ENCODE assay signal across 23 mouse cellular contexts in the genomic region with DNA sequence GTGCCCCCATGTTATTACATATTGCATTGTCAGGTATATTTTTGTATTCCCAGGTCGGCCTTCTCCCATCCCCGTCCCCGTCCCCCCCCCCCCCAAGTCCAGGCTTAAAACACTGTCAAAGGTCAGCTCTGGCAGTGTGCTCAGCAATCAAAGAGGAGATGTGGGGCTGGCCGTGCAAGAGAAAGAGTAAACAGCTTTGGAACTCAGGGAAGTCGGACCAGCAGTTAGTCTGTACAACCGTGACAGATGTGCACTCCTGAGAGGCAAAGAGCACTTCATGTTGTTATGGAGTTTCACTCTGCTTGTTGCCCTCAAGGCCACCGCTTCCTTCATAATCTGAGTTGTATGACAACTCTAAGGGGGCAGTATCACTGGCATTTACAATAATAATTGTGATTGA. TPM values are rescaled to one million over a fixed set of nuclear protein-coding genes. Genes with fewer than 3 reads are reported as not detected.
DNase-seq lines count a peak whose midpoint lies in the region; ATAC-seq and TF ChIP-seq lines count a peak whose summit lies in the region.
"Had no signal": no experiment of that assay in that cellular context is flagged by ENCODE, and none has a peak within 500 bp of the region (broad histone marks: within the 10 kb centered on the region; RNA-seq: fewer than 3 reads in every experiment).

No protein-coding gene starts in this region.

- H3K4me3 ChIP-seq in lung, postnatal 0 days (ENCODE audit: low read depth, low read length) = no peak overlapping the region
- H3K4me3 ChIP-seq in liver, embryonic 11.5 days (ENCODE audit: low read depth, low read length) = no peak overlapping the region
- no peak overlapping the region for H3K4me3 ChIP-seq in liver, embryonic 16.5 days (ENCODE audit: low read depth, low read length)
- no peak overlapping the region for H3K4me3 ChIP-seq in cerebellum, adult 2 months (replicated peaks; ENCODE audit: insufficient read depth, low read depth, low read length)
- H3K4me3 ChIP-seq: forebrain, embryonic 15.5 days; hindbrain, embryonic 10.5 days; hindbrain, embryonic 15.5 days had no signal

- H3K27ac ChIP-seq in lung, postnatal 0 days (ENCODE audit: low read length) = peak overlapping the region; percentile 16; the same call in 1 of the 2 replicates
- H3K27ac ChIP-seq in liver, embryonic 11.5 days (ENCODE audit: low read depth, low read length) = no peak overlapping the region
- peak overlapping the region; percentile 61 for H3K27ac ChIP-seq in liver, embryonic 16.5 days (ENCODE audit: low read length)
- H3K27ac ChIP-seq in cerebellum, adult 2 months (ENCODE audit: insufficient read depth, low read length) = no peak overlapping the region
- H3K27ac ChIP-seq: forebrain, embryonic 15.5 days; hindbrain, embryonic 10.5 days; hindbrain, embryonic 15.5 days; kidney, postnatal 0 days had no signal

- no peak overlapping the region for H3K4me2 ChIP-seq in lung, postnatal 0 days (replicated peaks; ENCODE audit: low read depth, low read length)
- no peak overlapping the region for H3K4me2 ChIP-seq in liver, embryonic 11.5 days
- no peak overlapping the region for H3K4me2 ChIP-seq in liver, embryonic 16.5 days (ENCODE audit: low read depth, low read length)
- H3K4me2 ChIP-seq: forebrain, embryonic 15.5 days; hindbrain, embryonic 15.5 days had no signal

- no peak for DNase-seq in lung, postnatal 0 days (ENCODE audit: low spot score)
- no peak for DNase-seq in lung, postnatal 36 days
- no peak for DNase-seq in liver, embryonic 11.5 days (ENCODE audit: low spot score)
- no peak for DNase-seq in frontal cortex, adult 2 months (ENCODE audit: extremely low spot score in 1 of 2, low spot score in 1 of 2)
- DNase-seq in cerebellum, adult 2 months = no peak
- DNase-seq: adrenal gland, adult 8-10 months; cerebellum, adult 9-10 months; gastrocnemius, postnatal 10 days; heart, postnatal 14 days; kidney, adult 8-10 months; kidney, postnatal 4 days; lung, adult 18-20 months; lung, postnatal 10 days; midbrain, embryonic 14.5 days; thymus, postnatal 4 days had no signal

- no peak for TF ChIP-seq POLR2A in cerebellum, adult 2 months (IDR thresholded peaks at IDR 0.05; ENCODE audit: borderline replicate concordance, insufficient read depth, low read length)

- H3K27me3 ChIP-seq in lung, postnatal 0 days (replicated peaks; ENCODE audit: insufficient read depth, low read length) = no peaks in the 10 kb centered on the region
- no peaks in the 10 kb centered on the region for H3K27me3 ChIP-seq in liver, embryonic 11.5 days (replicated peaks; ENCODE audit: control insufficient read depth, insufficient read depth, low read length)
- no peaks in the 10 kb centered on the region for H3K27me3 ChIP-seq in liver, embryonic 16.5 days (ENCODE audit: control insufficient read depth, insufficient read depth, low read depth, low read length)
- no peaks in the 10 kb centered on the region for H3K27me3 ChIP-seq in cerebellum, adult 2 months (ENCODE audit: control insufficient read depth, insufficient read depth, low read length)
- H3K27me3 ChIP-seq: CH12.LX; forebrain, embryonic 15.5 days; hindbrain, embryonic 15.5 days had no signal

- H3K36me3 ChIP-seq in lung, postnatal 0 days (ENCODE audit: insufficient read depth, low read length) = 0 out of 2 replicates have a peak, but pooled peaks cover 5% of the 10 kb centered on the region
- H3K36me3 ChIP-seq in liver, embryonic 11.5 days (ENCODE audit: control insufficient read depth, insufficient read depth, low read length) = peaks cover 2% of the 10 kb centered on the region
- H3K36me3 ChIP-seq in liver, embryonic 16.5 days (ENCODE audit: control insufficient read depth, insufficient read depth) = peaks cover 5% of the 10 kb centered on the region; the same call in 1 of the 2 replicates

- H3K4me1 ChIP-seq in lung, postnatal 0 days (ENCODE audit: insufficient read depth, low read depth, low read length) = no peaks in the 10 kb centered on the region
- no peaks in the 10 kb centered on the region for H3K4me1 ChIP-seq in liver, embryonic 11.5 days (replicated peaks; ENCODE audit: control insufficient read depth, insufficient read depth, low read length)
- H3K4me1 ChIP-seq in liver, embryonic 16.5 days (ENCODE audit: control insufficient read depth, low read depth, low read length) = no peaks in the 10 kb centered on the region; the same call in 1 of the 2 replicates
- H3K4me1 ChIP-seq in cerebellum, adult 2 months (ENCODE audit: control insufficient read depth, insufficient read depth, low read length) = no peaks in the 10 kb centered on the region
- H3K4me1 ChIP-seq: forebrain, embryonic 15.5 days; hindbrain, embryonic 15.5 days had no signal

- ATAC-seq in lung, postnatal 0 days = 0 out of 2 replicates have a peak, but pooled peaks have one; percentile 21
- ATAC-seq in liver, embryonic 11.5 days (replicated peaks; ENCODE audit: low FRiP score) = peak; percentile 51; the same call in 1 of the 2 replicates
- ATAC-seq in liver, embryonic 16.5 days (ENCODE audit: low read depth) = peak; percentile 84
- ATAC-seq: forebrain, embryonic 15.5 days; inflammation-experienced regulatory T-cells, adult 6 months had no signal

- WGBS in lung, postnatal 0 days = 40% methylated on average over 7 of the region's 7 CpGs
- WGBS in liver, embryonic 11.5 days = 79% methylated on average over 7 of the region's 7 CpGs
- 74% methylated on average over 7 of the region's 7 CpGs for WGBS in liver, embryonic 16.5 days (ENCODE audit: insufficient replicate concordance)
- WGBS in cerebellum, adult 2 months = 84% methylated on average over 7 of the region's 7 CpGs

- H3K9me3 ChIP-seq in lung, postnatal 0 days (ENCODE audit: low read length) = no peaks in the 10 kb centered on the region
- no peaks in the 10 kb centered on the region for H3K9me3 ChIP-seq in liver, embryonic 11.5 days (ENCODE audit: control insufficient read depth, low read length)
- no peaks in the 10 kb centered on the region for H3K9me3 ChIP-seq in liver, embryonic 16.5 days (replicated peaks; ENCODE audit: control insufficient read depth, low read length)
- H3K9me3 ChIP-seq: forebrain, embryonic 15.5 days; hindbrain, embryonic 10.5 days; hindbrain, embryonic 15.5 days had no signal

- no peak overlapping the region for H3K9ac ChIP-seq in lung, postnatal 0 days (replicated peaks; ENCODE audit: low read depth)
- H3K9ac ChIP-seq in liver, embryonic 11.5 days (ENCODE audit: low read depth, low read length) = no peak overlapping the region
- H3K9ac ChIP-seq in liver, embryonic 16.5 days (ENCODE audit: low read depth, low read length) = no peak overlapping the region
- H3K9ac ChIP-seq: forebrain, embryonic 15.5 days; hindbrain, embryonic 15.5 days had no signal

- no peak for TF ChIP-seq EP300 in lung, postnatal 0 days (IDR thresholded peaks at IDR 0.05)

- TF ChIP-seq CTCF in lung, postnatal 0 days (IDR thresholded peaks at IDR 0.05) = no peak
- TF ChIP-seq CTCF in cerebellum, adult 2 months (IDR thresholded peaks at IDR 0.05; ENCODE audit: borderline replicate concordance, insufficient read depth, low read depth, low read length) = no peak

RNA-seq across cellular contexts. Expression of gene B3galt2, which starts 9.1 kb away (rescaled TPM):
- polyA plus RNA-seq in lung, postnatal 0 days (2015; fragmentation: Nextera tagmentation; extraction: Ambion mirVana) = 0.13 and 0.15 TPM in 2 replicates
- polyA plus RNA-seq in liver, embryonic 11.5 days (2014; fragmentation: Nextera tagmentation; extraction: Ambion mirVana) = 0.25 and 0.41 TPM in 2 replicates
- polyA plus RNA-seq in liver, embryonic 16.5 days (2015; fragmentation: Nextera tagmentation; extraction: Ambion mirVana) = 0.08 and 0.09 TPM in 2 replicates
- 5.6 and 9.2 TPM in 2 replicates for polyA plus RNA-seq in frontal cortex, adult 2 months (2012; rRNA removed)
- polyA plus RNA-seq in cerebellum, adult 2 months (2012; rRNA removed) = 3.7 TPM in 2 replicates
- polyA plus RNA-seq: testis, adult 2 months had no signal

Comparison
In these comparisons a context has a peak if more than half of its experiments do, and no peak if none do; other contexts are left out.
1. H3K27ac ChIP-seq: peak in lung, postnatal 0 days (single experiment) and liver, embryonic 16.5 days (single experiment); none in liver, embryonic 11.5 days (single experiment) and cerebellum, adult 2 months (single experiment).
2. ATAC-seq: peak in every context shown above with its lines; median percentile 84 in liver, embryonic 16.5 days; 51 in liver, embryonic 11.5 days; 21 in lung, postnatal 0 days.